Mouse (Mus musculus) liver, adult (tissue): ENCODE data around the gene Mmadhc.

Source experiments
- GATA4 ChIP-seq: IDR thresholded peaks from 2 replicates; pipeline ENCODE4 v1.6.1; 2014; ENCODE audit warnings: mild to moderate bottlenecking, low read length; ENCODE audit not compliant: insufficient replicate concordance

The Mmadhc gene

DNA sequence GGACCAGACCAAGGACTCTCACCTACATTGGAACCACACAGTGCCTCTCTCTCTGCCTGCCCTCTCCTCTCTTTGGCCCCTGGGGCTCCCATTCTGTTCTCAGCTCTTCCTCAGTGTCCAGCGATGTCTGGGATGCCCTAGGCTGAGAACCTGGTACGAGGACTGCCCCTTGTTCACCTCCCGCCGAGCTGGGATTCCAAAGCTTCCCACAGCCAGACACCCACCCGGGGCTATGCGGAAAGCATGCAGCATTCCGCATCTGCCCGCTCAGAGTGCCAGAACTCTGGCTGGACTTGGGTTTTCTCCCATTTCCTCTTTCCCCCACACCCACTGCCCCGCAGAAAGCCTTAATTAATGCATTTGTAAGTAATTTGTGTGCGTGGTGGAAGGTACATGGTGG is 19.9 kb downstream of the Mmadhc start:
- no peak for TF ChIP-seq GATA4

DNA sequence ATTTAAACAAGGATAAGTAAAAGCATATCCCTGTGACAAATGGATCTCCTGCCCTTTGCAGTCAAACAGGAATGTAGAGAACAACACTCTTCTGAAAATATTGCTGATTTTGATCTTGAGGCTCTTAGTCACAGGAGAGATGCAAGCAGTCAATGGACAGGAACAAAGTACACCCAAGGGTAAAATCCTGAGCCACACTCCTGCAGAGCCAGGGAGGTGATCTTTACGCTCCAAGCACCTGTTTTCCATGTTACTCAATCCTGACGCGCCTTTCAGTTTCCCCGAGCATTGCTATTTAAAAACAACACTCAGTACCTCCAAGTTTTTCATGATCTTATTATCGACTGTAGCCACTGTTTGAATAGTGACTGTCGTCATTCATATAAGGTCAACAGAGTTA is 23.2 kb downstream of the Mmadhc start:
- no peak for TF ChIP-seq GATA4

DNA sequence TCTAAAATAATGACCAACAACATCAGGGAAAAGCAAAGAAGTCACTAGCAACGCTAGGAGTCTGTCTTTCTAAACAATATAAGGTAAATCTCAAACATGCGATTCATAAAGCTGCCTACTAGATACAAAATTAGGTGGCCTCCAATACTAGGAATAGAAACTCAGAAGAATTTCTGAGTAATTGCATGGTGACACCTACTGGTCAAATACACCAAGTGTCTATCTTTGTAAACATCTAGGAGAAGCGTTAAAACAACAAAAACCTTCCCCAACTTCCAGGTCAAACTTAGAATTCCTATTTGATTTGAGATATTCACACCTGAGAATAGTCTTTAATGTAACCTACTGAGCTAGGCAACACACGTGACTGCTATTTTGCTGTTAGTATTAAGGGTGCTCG is 24.4 kb downstream of the Mmadhc start:
- 0 out of 2 replicates have a peak, but pooled peaks have one; percentile 28 for TF ChIP-seq GATA4

DNA sequence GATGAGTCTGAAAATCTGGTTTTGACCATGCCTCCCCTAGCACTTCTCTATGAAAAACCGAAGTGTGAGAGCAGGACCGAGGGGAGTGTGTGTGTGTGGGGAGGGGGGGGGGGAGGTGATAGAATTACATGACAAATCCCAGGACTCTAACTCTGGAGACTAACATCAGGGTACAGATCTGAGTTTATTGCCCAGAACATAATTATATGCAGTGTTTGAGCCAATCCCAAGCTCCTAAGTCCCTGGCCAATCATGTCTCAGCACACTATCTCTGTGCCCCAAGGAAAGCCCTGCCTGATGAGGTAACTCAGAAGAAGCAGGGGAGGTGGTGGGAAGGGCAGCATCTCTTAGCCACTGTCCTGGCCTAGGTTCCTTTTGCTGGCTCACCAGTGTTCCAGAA is 28.1 kb downstream of the Mmadhc start:
- no peak for TF ChIP-seq GATA4

DNA sequence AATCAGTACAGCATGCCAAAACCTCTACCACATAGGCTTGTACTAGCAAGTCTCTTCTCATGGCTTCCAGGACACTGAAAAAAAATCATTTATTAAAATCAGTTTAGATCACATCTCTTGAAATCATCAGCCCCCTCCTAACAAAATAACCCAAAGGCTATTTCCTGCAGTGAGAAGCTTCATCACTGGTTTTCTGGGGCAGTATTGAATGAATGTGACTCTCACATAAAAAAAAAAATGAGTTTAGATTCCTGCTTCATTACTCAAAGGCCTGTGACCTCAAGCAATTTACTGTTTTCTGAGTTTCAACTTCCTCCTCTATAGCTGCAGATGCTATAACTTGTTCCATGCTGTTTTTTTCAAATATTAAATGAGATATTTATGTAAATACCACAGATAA is 29.6 kb downstream of the Mmadhc start:
- no peak for TF ChIP-seq GATA4

DNA sequence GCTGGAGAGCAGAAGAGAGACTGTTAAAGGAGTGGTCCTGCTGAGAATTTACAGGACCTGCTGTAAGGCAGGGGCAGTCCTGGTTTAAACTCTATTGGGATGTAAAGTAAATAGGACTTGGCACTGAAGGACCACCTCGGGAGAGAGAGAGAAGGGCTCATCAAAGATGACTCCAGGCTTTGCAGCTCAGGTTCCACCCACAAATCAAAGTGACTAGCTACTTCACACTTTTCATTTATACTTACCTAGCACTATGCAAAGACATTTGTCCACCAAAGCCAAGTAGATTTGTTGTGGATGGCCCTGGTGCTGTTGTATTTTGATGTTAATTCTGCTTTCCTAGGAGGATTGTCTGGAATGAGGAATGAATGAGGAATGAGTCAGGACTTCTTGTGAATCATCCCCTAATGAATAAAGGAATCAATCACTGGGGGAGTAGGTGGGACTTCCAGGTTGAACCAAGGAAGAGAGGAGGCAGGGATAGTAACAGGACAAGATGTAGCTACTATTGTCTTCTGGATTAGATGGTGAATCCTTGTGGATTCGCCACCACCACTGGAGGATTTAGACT is 31.3 kb downstream of the Mmadhc start:
- TF ChIP-seq GATA4 = no peak

DNA sequence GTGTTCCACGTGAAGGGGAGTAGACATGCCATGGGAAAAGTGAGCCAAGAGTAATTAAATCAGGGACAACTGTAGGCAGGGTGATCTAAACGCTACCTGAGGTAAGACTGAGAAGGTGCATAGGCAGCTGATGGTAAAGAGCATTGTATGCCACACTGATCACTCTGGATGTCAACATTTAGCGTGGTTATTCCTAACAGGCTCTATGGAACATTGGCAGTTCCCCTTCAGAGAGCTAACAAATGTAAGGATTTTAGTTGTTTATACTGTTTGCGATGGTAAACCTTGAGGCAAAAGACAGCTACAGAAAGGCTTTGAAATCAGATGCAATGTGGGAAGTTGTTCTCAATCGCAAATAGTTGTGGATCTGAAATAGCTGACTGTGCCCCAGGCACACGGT is 32.5 kb downstream of the Mmadhc start:
- no peak for TF ChIP-seq GATA4

DNA sequence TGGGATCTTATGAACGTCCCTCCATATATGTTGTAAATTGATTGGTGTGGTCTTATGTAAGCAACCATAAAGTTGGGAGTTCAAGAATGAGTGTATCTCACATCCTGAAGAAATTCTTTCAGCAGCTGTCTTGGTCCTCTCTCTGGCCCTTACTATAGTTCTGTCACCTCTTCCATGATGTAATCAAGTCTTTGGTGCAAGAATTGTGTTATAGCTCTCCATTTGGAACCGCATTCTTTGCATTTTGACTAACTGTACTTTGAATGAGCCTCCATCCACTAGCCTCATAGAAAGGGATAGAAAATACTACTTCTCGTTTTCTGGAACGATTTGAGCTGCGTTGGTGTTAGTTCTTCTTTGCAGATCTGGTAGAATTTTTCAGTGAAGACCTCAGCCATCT is 41.6 kb downstream of the Mmadhc start:
- TF ChIP-seq GATA4 = no peak

DNA sequence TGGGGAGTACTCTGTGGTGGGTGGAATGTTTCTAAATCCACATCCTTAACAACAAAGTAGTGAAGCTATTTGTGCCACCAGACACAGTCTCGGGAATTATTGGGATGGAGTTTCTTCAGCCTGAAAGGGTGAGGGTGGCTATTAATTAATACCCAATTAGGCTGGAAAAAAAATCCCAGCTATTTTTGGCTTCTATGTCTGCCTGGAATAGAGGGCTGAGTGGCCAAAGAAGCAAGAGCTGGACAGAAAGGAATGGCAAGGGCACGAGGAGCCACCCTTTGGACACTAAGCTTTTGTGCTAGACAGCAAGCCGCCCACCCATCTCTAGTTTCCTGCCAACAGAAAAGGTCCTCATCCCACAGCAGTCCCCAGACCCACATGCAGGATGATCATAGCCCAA is 48.0 kb downstream of the Mmadhc start:
- no peak for TF ChIP-seq GATA4

DNA sequence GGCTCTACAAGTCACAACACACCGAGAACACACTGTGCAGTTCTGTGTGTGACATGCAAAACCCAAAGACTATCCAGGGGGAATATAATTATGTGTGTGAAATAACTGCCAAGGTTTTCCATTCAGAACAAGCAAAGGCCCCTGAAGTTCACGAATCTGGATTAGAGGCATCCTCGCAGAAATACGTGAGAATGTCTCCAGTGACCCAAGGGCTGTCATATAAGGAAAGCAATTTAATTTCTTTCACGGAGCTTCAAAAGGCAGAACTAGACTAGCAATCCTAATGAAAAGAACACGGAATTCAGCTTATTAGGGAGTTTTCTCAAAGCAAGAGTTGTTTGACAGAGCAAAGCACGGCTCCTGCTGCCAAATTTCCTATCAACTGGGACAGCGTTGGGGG is 63.1 kb downstream of the Mmadhc start:
- no peak for TF ChIP-seq GATA4
